In genomic region chr13:80928187-80928586, GRCm38 (mm10) we compare ENCODE assay signal across 15 mouse cellular contexts. TPM values are rescaled to one million over a fixed set of nuclear protein-coding genes. Genes with fewer than 3 reads are reported as not detected.
A peak's percentile ranks its signal among the peaks of the same experiment; 100 is the strongest.
DNase-seq lines count a peak whose midpoint lies in the region; ATAC-seq and TF ChIP-seq lines count a peak whose summit lies in the region.
"Had no signal": no experiment of that assay in that cellular context is flagged by ENCODE, and none has a peak within 500 bp of the region (broad histone marks: within the 10 kb centered on the region; RNA-seq: fewer than 3 reads in every experiment).

No protein-coding gene starts in this region.

- no peak overlapping the region for H3K4me2 ChIP-seq in lung, postnatal 0 days (replicated peaks; ENCODE audit: low read depth, low read length)
- H3K4me2 ChIP-seq in stomach, postnatal 0 days (replicated peaks; ENCODE audit: low read depth) = 0 out of 2 replicates have a peak overlapping the region, but pooled peaks have one; percentile 17
- no peak overlapping the region for H3K4me2 ChIP-seq in forebrain, postnatal 0 days (ENCODE audit: low read depth)
- H3K4me2 ChIP-seq: hindbrain, embryonic 13.5 days; neural tube, embryonic 13.5 days had no signal

- no peak overlapping the region for H3K27ac ChIP-seq in lung, postnatal 0 days (ENCODE audit: low read length)
- no peak overlapping the region for H3K27ac ChIP-seq in stomach, postnatal 0 days (replicated peaks)
- no peak overlapping the region for H3K27ac ChIP-seq in forebrain, postnatal 0 days (ENCODE audit: low read depth, low read length)
- H3K27ac ChIP-seq in heart, adult 2 months = no peak overlapping the region
- H3K27ac ChIP-seq: hindbrain, embryonic 13.5 days; neural tube, embryonic 13.5 days had no signal

- 41% methylated on average over 7 of the region's 7 CpGs for WGBS in lung, postnatal 0 days
- WGBS in stomach, postnatal 0 days = 13% methylated on average over 7 of the region's 7 CpGs
- 82% methylated on average over 7 of the region's 7 CpGs for WGBS in forebrain, postnatal 0 days
- WGBS in heart, adult 2 months = 69% methylated on average over 7 of the region's 7 CpGs

- TF ChIP-seq EP300 in lung, postnatal 0 days (IDR thresholded peaks at IDR 0.05) = no peak
- TF ChIP-seq EP300 in stomach, postnatal 0 days (optimal IDR thresholded peaks at IDR 0.05) = no peak
- TF ChIP-seq EP300 in heart, adult 2 months (IDR thresholded peaks at IDR 0.05; ENCODE audit: insufficient read depth, low read depth, low read length) = no peak

- no peak for TF ChIP-seq CTCF in lung, postnatal 0 days (IDR thresholded peaks at IDR 0.05)
- no peak for TF ChIP-seq CTCF in stomach, postnatal 0 days (IDR thresholded peaks at IDR 0.05; ENCODE audit: low read depth)
- no peak for TF ChIP-seq CTCF in forebrain, postnatal 0 days (IDR thresholded peaks at IDR 0.05; ENCODE audit: low read depth)
- TF ChIP-seq CTCF in heart, adult 2 months (IDR thresholded peaks at IDR 0.05) = no peak

- H3K9ac ChIP-seq in lung, postnatal 0 days (replicated peaks; ENCODE audit: low read depth) = no peak overlapping the region
- no peak overlapping the region for H3K9ac ChIP-seq in stomach, postnatal 0 days (ENCODE audit: low read length)
- no peak overlapping the region for H3K9ac ChIP-seq in forebrain, postnatal 0 days
- no peak overlapping the region for H3K9ac ChIP-seq in heart, adult 2 months (ENCODE audit: low read depth, low read length)
- H3K9ac ChIP-seq: hindbrain, embryonic 13.5 days; neural tube, embryonic 13.5 days had no signal

- intact Hi-C loops in heart, adult 2 months (cut with DNase I) = no loop called here

- no peak overlapping the region for H3K4me3 ChIP-seq in lung, postnatal 0 days (ENCODE audit: low read depth, low read length)
- H3K4me3 ChIP-seq in stomach, postnatal 0 days (ENCODE audit: low read depth, low read length) = no peak overlapping the region
- H3K4me3 ChIP-seq in forebrain, postnatal 0 days (ENCODE audit: low read depth, low read length) = no peak overlapping the region
- no peak overlapping the region for H3K4me3 ChIP-seq in heart, adult 2 months
- H3K4me3 ChIP-seq: hindbrain, embryonic 13.5 days; neural tube, embryonic 13.5 days had no signal

- H3K27me3 ChIP-seq in lung, postnatal 0 days (replicated peaks; ENCODE audit: insufficient read depth, low read length) = no peaks in the 10 kb centered on the region
- H3K27me3 ChIP-seq in stomach, postnatal 0 days (ENCODE audit: control insufficient read depth, insufficient read depth, low read length) = no peaks in the 10 kb centered on the region
- no peaks in the 10 kb centered on the region for H3K27me3 ChIP-seq in forebrain, postnatal 0 days (ENCODE audit: insufficient read depth, low read length)
- H3K27me3 ChIP-seq in heart, adult 2 months (ENCODE audit: control insufficient read depth, insufficient read depth, low read length) = no peaks in the 10 kb centered on the region
- H3K27me3 ChIP-seq: hindbrain, embryonic 13.5 days; neural tube, embryonic 13.5 days had no signal

- no peaks in the 10 kb centered on the region for H3K4me1 ChIP-seq in lung, postnatal 0 days (ENCODE audit: insufficient read depth, low read depth, low read length)
- no peaks in the 10 kb centered on the region for H3K4me1 ChIP-seq in stomach, postnatal 0 days (replicated peaks; ENCODE audit: control insufficient read depth, insufficient read depth)
- no peaks in the 10 kb centered on the region for H3K4me1 ChIP-seq in forebrain, postnatal 0 days (ENCODE audit: insufficient read depth)
- no peaks in the 10 kb centered on the region for H3K4me1 ChIP-seq in heart, adult 2 months (ENCODE audit: control insufficient read depth, insufficient read depth, low read length)
- H3K4me1 ChIP-seq: hindbrain, embryonic 13.5 days; neural tube, embryonic 13.5 days had no signal

- no peak for TF ChIP-seq POLR2A in heart, adult 2 months (IDR thresholded peaks at IDR 0.05; ENCODE audit: insufficient read depth, low read depth, low read length)

- no peaks in the 10 kb centered on the region for H3K36me3 ChIP-seq in lung, postnatal 0 days (ENCODE audit: insufficient read depth, low read length)
- no peaks in the 10 kb centered on the region for H3K36me3 ChIP-seq in stomach, postnatal 0 days (ENCODE audit: control insufficient read depth, insufficient read depth, low read length)
- no peaks in the 10 kb centered on the region for H3K36me3 ChIP-seq in forebrain, postnatal 0 days (ENCODE audit: insufficient read depth)
- no peaks in the 10 kb centered on the region for H3K36me3 ChIP-seq in heart, adult 2 months (ENCODE audit: control insufficient read depth, insufficient read depth, low read length)
- H3K36me3 ChIP-seq: hindbrain, embryonic 13.5 days; neural tube, embryonic 13.5 days had no signal

- DNase-seq in lung, postnatal 10 days = peak; percentile 14
- DNase-seq in lung, postnatal 0 days (ENCODE audit: low spot score) = no peak
- peak; percentile 72 for DNase-seq in MEL-GATA-1-ER (ENCODE audit: extremely low read depth, low read depth)
- DNase-seq in stomach, postnatal 0 days (ENCODE audit: low spot score) = peak; percentile 19
- DNase-seq in forebrain, postnatal 0 days = no peak
- no peak for DNase-seq in heart, adult 2 months
- DNase-seq: cerebellum, adult 11-12 months; heart, postnatal 10 days; kidney, adult 18-20 months; liver; thymus, adult 2 months had no signal

- no peaks in the 10 kb centered on the region for H3K9me3 ChIP-seq in lung, postnatal 0 days (ENCODE audit: low read length)
- H3K9me3 ChIP-seq in stomach, postnatal 0 days (ENCODE audit: control insufficient read depth, low read length) = no peaks in the 10 kb centered on the region
- H3K9me3 ChIP-seq in forebrain, postnatal 0 days (ENCODE audit: low read length) = no peaks in the 10 kb centered on the region
- H3K9me3 ChIP-seq: hindbrain, embryonic 13.5 days; neural tube, embryonic 13.5 days had no signal

- no peak for ATAC-seq in lung, postnatal 0 days
- peak; percentile 63 for ATAC-seq in megakaryocyte progenitor cell, adult 5-6 weeks (replicated peaks; ENCODE audit: poor library complexity)
- ATAC-seq in stomach, postnatal 0 days (ENCODE audit: low FRiP score, low TSS enrichment) = peak; percentile 80
- ATAC-seq in forebrain, postnatal 0 days = no peak
- ATAC-seq: forebrain, embryonic 14.5 days had no signal

- H3K79me2 ChIP-seq in heart, adult 2 months (replicated peaks; ENCODE audit: control insufficient read depth, insufficient read depth, low read length) = no peaks in the 10 kb centered on the region

RNA-seq across cellular contexts. Expression of gene Arrdc3, which starts 45.0 kb away (rescaled TPM):
- polyA plus RNA-seq in lung, postnatal 0 days (2015; fragmentation: Nextera tagmentation; extraction: Ambion mirVana) = 59.5 and 62.9 TPM in 2 replicates
- total RNA-seq in megakaryocyte progenitor cell, adult 5-6 weeks (2015) = 17.5 and 28.3 TPM in 2 replicates
- total RNA-seq in megakaryocyte progenitor cell, adult 5-6 weeks (2017) = 30.9 and 44.2 TPM in 2 replicates
- polyA plus RNA-seq in stomach, postnatal 0 days (2015; fragmentation: Nextera tagmentation; extraction: Ambion mirVana) = 22.1 and 23.4 TPM in 2 replicates
- total RNA-seq in forebrain, postnatal 0 days (2014; rRNA removed) = 90.6 and 99.8 TPM in 2 replicates
- 56.5 and 58.6 TPM in 2 replicates for polyA plus RNA-seq in forebrain, postnatal 0 days (2015; fragmentation: Nextera tagmentation; extraction: Ambion mirVana)
- total RNA-seq in heart, adult 2 months (2021) = 10 to 100 TPM; 29.3 to 30.5 TPM
- 25.8 and 48.4 TPM in 2 replicates for polyA plus RNA-seq in heart, adult 2 months (2012; rRNA removed)

Comparison
In these comparisons a context has a peak if more than half of its experiments do, and no peak if none do; other contexts are left out.
1. DNase-seq: peak in lung, postnatal 10 days (single experiment), MEL-GATA-1-ER (single experiment) and stomach, postnatal 0 days (single experiment); none in lung, postnatal 0 days (single experiment), forebrain, postnatal 0 days (single experiment) and heart, adult 2 months (0 of 2).
2. ATAC-seq: peak in megakaryocyte progenitor cell, adult 5-6 weeks (single experiment) and stomach, postnatal 0 days (single experiment); none in lung, postnatal 0 days (single experiment) and forebrain, postnatal 0 days (single experiment).